Mouse (Mus musculus): ENCODE data around the gene Ifit1bl2. TPM values are rescaled to one million over a fixed set of nuclear protein-coding genes. Genes with fewer than 3 reads are reported as not detected.
"Not testable (repeated sequence)": the region's sequence is repeated elsewhere in the genome, so short reads cannot be mapped to it uniquely, and the experiment has no call there.

Gene Ifit1bl2
- total RNA-seq (2021) (under 1 TPM; 0.23 to 0.28 TPM), polyA plus RNA-seq (2012; rRNA removed) (0.02 and 0.03 TPM in 2 replicates)
- long read RNA-seq, result 0 reads

DNA sequence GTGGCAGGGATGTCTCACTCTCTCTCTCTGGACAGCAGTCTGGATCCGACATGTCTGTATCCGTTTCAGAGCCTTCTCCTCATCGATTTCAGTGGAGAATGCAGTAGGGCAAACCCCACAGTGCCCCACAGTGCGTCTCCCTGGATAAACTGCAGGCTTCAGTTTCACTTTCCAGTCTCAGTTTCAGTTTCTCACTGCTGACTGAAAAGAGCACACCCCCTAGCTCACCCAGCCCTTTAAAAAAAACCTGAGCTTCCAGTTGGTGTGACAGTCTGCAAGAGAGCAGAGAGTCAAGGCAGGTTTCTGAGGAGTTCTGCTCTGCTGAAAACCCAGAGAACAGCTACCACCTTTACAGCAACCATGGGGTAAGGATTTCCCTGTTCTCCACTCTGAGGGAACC, at the start of gene Ifit1bl2, which contains the start of gene Ifit1:
Ifit1bl2 (minus strand) TSS at position 121 of the 400 bp plus-strand sequence.
Ifit1 (plus strand) TSS at position 249 of the 400 bp plus-strand sequence.
- DNase-seq, result peak; percentile 28

DNA sequence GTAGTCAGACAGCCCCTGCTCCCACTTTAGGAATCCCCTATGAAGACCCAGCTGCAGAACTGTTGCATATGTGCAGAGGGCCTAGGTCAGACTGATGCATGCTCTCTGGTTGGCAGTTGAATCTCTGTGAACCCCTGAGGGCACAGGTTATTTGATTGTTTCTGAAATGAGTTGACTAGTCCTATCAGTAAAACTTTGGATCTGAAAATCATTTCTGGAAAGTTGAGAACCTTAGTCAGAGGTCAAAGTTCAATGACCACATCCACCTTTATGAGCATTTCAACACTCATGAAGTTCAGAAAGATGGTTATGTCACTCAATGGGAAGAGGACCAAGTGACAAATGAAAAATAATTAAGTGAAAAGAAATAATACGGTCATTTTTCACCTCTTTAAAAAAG, 45.0 kb upstream of the Ifit1bl2 start:
- no peak for DNase-seq

DNA sequence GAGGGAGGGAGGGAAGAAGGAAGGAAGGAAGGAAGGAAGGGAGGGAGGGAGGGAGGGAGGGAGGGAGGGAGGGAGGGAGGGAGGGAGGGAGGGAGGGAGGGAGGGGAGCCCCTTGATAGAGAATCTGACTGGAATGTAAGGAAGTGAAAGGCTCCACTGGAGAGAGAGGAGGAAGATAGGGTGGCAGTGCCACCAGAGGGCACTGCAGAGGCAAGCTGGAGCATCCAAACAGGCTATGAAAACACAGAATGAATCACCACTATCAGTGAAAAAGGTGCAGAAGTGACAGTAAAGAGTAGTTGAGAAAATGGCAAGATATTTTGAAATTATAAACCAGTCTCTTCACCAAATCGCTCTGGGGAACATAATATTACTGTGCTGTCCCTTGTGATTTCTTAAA, 44.3 kb upstream of the Ifit1bl2 start:
- DNase-seq, result peak; percentile 67

DNA sequence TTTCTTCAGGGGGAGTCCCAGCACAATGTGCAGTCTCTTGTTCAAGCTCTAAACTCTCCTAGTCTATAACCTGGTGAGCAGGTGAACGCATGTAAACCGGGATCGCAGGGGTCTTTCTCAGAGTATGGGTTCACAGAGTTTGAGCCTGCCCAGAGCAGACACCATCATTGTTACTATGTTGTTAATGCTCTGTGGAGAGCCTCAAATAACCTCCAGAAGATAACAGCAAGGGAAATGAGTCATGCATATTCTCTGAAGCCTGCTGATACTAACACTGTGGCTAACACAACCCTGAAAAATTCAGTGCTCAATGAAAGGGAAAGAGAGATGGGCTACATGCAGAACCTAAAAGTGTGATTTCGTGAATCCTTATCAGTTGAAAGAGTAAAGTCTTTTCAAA, 37.9 kb upstream of the Ifit1bl2 start:
- no peak for DNase-seq

GRCm38 (mm10) chr19:34673476-34673875, 32.9 kb upstream of the Ifit1bl2 start:
- peak; percentile 10 for DNase-seq

DNA sequence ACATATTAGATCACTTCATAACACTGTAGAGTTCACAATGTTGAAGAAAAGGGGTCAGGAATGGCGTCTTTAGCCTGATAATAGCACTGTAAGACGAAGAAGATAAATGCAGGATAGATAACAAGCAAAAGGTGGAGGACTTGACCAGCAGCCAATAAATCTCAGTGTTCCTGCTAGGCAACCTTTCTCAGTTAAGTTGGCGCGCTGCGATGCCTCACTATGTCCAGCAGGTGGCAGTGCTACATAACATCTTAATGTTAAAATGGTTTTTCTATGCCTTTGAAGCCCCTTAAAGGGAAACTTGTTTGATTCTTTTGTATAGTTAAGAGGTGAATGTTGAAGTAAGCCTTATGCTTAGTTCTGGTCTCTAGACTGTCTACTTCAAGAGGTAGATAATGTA, 25.6 kb upstream of the Ifit1bl2 start:
- peak; percentile 31 for DNase-seq

DNA sequence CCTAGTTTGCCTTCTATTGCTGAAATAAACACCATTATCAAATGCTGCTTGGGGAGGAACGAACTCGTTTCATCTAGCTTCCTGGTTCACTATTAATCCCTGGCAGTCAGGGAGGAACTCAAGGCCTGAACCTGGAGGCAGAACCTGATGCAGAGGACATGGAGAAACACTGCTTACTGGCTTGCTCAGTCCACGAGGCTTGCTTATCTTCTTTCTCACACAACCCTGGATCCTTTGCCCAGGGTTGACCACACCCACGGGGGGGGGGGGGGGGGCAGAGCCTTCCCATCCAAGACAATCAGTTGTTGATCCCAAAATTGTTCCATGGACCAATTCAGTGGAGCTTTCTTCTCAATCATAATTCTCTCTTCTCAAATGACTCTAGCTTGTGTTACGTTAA, 22.2 kb upstream of the Ifit1bl2 start:
- DNase-seq, result no peak

- DNase-seq, result peak; percentile 77
Measured at GRCm38 (mm10) chr19:34662067-34662507, 21.5 kb upstream of the Ifit1bl2 start.

- peak; percentile 2 for DNase-seq
Measured at GRCm38 (mm10) chr19:34656511-34657298, 16.2 kb upstream of the Ifit1bl2 start.

- no peak for DNase-seq
Measured at GRCm38 (mm10) chr19:34655227-34655805, 14.8 kb upstream of the Ifit1bl2 start.

GRCm38 (mm10) chr19:34650997-34651396, 10.5 kb upstream of the Ifit1bl2 start:
- DNase-seq, result no peak

- DNase-seq, result no peak
Measured at GRCm38 (mm10) chr19:34650276-34650675, 9.7 kb upstream of the Ifit1bl2 start.

- not testable (repeated sequence) for DNase-seq
Measured at GRCm38 (mm10) chr19:34647630-34648029, 7.1 kb upstream of the Ifit1bl2 start.

DNA sequence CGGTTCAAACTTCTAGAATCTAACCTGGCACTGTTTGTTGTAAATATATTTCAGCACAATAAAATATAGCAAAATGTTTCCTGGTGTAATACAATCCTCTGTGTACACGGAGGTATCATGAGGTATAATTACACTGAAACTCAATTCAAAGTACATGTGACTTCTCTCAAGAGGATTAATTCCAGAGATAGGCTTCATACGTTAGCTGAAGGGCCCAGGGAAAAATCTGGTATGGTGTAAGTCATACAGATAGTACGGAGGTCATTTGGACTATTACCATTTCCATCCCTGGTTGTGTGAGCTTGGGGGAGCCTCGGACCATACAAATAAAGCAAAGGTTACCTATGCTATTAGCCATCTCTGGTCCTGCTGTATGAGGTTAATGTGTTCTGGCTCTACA, 2.1 kb upstream of the Ifit1bl2 start:
- DNase-seq, result no peak

- DNase-seq, result peak; percentile 57
Measured at GRCm38 (mm10) chr19:34636933-34637557, 3.5 kb downstream of the Ifit1bl2 start.

- DNase-seq, result no peak
Measured at GRCm38 (mm10) chr19:34633484-34633883, 7.1 kb downstream of the Ifit1bl2 start.

- no peak for DNase-seq
Measured at GRCm38 (mm10) chr19:34631487-34631886, 9.1 kb downstream of the Ifit1bl2 start.

GRCm38 (mm10) chr19:34627496-34627895, 13.0 kb downstream of the Ifit1bl2 start:
- no peak for DNase-seq

DNA sequence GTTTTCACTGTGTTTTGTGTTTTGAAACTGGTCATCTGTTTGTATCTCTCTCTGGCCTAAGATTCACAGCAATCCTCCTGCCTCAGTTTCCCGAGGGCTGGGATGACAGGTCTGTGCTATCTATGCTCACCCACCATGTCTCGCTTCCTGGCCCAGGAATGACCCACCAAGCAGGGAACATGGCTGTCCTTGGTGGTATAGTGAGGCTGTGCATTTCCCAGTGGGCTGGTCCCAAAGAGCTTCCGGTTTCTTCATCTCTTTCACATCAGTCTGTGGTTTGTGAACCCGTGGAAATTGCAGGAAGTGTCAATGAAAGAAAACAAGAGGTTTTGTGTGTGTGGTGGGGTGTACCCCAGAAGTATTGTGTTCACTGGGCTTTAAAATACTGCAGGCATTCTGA, 15.9 kb downstream of the Ifit1bl2 start:
- DNase-seq, result no peak

GRCm38 (mm10) chr19:34623781-34624180, 16.8 kb downstream of the Ifit1bl2 start:
- DNase-seq, result no peak

GRCm38 (mm10) chr19:34620871-34621270, 19.7 kb downstream of the Ifit1bl2 start:
- DNase-seq, result no peak

DNA sequence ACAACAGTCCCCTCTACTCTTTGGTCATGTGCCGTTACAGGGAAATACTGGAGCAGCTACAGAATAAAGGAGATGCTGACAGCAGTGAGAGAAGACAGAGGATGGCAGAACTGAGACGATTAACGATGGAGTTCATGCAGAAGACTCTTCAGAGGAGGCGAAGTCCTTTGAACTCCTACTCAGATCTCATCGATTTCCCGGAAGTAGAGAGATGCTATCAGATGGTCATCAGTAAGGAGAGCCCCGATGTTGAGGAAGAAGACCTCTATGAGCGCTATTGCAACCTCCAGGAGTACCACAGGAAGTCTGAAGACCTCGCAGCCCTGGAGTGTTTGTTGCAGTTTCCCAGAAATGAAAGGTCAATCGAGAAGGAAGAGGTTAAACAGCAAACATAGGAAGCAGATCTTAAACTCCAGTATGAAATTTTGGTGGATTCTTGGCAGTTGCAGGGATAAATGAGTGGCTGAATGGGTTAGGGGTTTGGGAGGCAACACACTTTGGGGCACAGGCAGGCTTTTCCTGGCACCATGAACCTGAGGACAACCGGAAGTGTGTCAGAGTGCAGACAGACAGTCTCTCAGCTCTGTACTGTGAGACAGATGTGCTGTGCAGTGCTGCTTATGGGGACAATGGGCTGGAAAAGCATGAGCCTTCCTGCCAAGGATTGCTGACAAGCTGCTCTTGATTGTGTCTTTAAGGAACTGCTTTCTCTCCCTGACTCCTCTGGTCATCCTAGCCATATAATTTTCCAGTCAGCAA, 28.1 kb downstream of the Ifit1bl2 start:
- DNase-seq, result not testable (repeated sequence)

Measured in adrenal gland, adult 2 months (tissue).